Mouse (Mus musculus): ENCODE measurements around the gene Cp. TPM values are rescaled to one million over a fixed set of nuclear protein-coding genes. Genes with fewer than 3 reads are reported as not detected.

Gene Cp
- polyA plus RNA-seq, 1 experiment, result 2.5 TPM

DNA sequence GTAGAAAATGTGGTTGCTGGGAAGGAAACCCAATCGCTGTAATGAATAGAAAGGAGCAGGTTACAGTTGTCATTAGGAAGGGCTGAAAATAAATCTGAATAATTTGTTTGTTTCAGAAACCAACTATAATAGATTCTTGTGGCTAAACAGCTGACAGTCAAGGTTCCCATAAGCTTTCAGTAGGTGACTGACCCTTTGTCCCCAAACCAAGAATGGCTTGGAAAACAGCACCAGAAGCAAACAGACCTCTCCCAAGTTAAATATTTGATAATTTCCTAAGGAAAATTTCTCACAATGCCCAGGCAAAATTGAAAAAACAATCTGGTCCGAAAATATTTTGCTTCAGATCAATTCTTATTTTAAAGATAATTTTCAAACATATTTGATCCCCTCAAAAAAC is 4.5 kb downstream of the Cp start:
- TF ChIP-seq POLR2A (IDR thresholded peaks at IDR 0.05; ENCODE audit: control insufficient read depth, low read depth, low read length) (no peak), CTCF (IDR thresholded peaks at IDR 0.05; ENCODE audit: control insufficient read depth, insufficient read depth, insufficient replicate concordance, low read depth, low read length) (no peak)

DNA sequence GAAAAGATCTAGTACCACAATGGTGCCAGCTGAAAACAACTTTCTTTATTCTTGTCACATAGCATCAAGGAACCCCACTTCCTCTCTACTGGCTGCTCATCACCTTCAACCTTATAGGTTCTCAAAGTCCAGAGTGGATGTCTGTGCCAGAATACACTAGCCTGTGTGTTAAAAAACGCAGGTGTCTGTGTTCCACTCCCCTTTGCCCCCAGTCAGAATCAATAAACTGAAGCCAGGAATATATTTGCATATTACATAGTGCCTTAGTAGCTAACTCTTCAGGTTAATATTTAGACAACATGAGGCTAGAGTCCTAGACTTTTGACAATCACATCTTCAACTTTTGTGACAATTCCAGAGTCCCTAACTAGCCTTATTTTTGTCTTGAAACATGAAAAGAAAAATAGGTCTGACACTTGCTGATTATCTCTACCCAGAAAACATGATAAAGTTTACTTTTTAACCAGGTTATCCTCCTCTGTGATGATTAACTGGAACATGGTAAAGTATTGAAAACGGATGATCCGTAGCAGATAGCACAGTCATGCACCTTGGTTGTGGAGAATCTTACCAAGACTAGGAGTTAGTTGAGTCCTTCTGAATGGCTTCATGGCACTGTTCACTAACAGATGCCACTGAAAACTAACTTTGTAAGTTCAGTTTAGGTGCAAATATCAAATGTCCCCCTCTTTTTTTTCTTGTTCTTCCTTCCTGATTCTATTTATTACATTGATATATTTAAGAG is 6.1 kb downstream of the Cp start:
- no peaks in the 10 kb centered on the region for H3K36me3 ChIP-seq (ENCODE audit: control insufficient read depth, insufficient read depth, low read length)
- H3K27me3 ChIP-seq (ENCODE audit: control insufficient read depth, insufficient read depth, low read length), result no peaks in the 10 kb centered on the region
- TF ChIP-seq POLR2A (IDR thresholded peaks at IDR 0.05; ENCODE audit: control insufficient read depth, low read depth, low read length) (no peak), CTCF (IDR thresholded peaks at IDR 0.05; ENCODE audit: control insufficient read depth, insufficient read depth, insufficient replicate concordance, low read depth, low read length) (no peak)
- no peaks in the 10 kb centered on the region for H3K4me1 ChIP-seq (ENCODE audit: control insufficient read depth, insufficient read depth, low read length)
- no peak overlapping the region for H3K27ac ChIP-seq (ENCODE audit: control insufficient read depth, insufficient read depth, low read depth, low read length)
- no peak overlapping the region for H3K4me3 ChIP-seq (ENCODE audit: control insufficient read depth, low read depth, low read length)

More for the DNA sequence above, 4.5 kb downstream of the Cp start:
- Histone ChIP-seq H3K36me3 (ENCODE audit: control insufficient read depth, insufficient read depth, low read length) (no peaks in the 10 kb centered on the region), H3K4me3 (ENCODE audit: control insufficient read depth, low read depth, low read length) (no peak overlapping the region), H3K27me3 (ENCODE audit: control insufficient read depth, insufficient read depth, low read length) (no peaks in the 10 kb centered on the region), H3K27ac (ENCODE audit: control insufficient read depth, insufficient read depth, low read depth, low read length) (no peak overlapping the region), H3K4me1 (ENCODE audit: control insufficient read depth, insufficient read depth, low read length) (no peaks in the 10 kb centered on the region)

DNA sequence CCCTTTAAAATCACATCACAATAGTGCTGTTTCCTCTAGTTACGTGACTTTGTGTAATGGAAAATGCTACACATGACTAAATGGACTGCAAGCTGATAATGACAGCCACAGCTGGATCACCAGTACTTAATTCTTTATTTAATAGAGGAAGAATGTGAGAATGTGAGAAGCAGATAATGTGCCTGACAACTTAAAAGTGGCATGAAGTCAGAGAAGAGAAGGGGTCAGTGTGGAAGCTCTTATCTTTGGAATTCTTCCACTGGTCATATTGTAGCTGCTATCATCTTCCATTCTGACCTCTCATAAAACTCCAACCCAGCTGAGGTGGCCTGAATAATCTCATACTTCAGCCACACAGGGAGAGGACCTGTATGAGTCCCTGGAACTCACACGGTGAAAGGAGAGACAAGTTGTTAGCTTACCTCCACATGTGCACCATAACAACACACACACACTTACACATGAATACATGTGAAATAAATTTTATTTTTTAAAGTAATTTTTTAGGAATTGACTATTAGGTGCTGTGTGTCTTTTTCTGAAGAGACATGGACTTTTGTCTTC is 7.9 kb downstream of the Cp start:
- no peaks in the 10 kb centered on the region for H3K27me3 ChIP-seq (ENCODE audit: control insufficient read depth, insufficient read depth, low read length)
- no peaks in the 10 kb centered on the region for H3K4me1 ChIP-seq (ENCODE audit: control insufficient read depth, insufficient read depth, low read length)
- no peak overlapping the region for H3K27ac ChIP-seq (ENCODE audit: control insufficient read depth, insufficient read depth, low read depth, low read length)
- no peaks in the 10 kb centered on the region for H3K36me3 ChIP-seq (ENCODE audit: control insufficient read depth, insufficient read depth, low read length)
- no peak for TF ChIP-seq POLR2A (IDR thresholded peaks at IDR 0.05; ENCODE audit: control insufficient read depth, low read depth, low read length)
- TF ChIP-seq CTCF (IDR thresholded peaks at IDR 0.05; ENCODE audit: control insufficient read depth, insufficient read depth, insufficient replicate concordance, low read depth, low read length), result no peak
- H3K4me3 ChIP-seq (ENCODE audit: control insufficient read depth, low read depth, low read length), result no peak overlapping the region

DNA sequence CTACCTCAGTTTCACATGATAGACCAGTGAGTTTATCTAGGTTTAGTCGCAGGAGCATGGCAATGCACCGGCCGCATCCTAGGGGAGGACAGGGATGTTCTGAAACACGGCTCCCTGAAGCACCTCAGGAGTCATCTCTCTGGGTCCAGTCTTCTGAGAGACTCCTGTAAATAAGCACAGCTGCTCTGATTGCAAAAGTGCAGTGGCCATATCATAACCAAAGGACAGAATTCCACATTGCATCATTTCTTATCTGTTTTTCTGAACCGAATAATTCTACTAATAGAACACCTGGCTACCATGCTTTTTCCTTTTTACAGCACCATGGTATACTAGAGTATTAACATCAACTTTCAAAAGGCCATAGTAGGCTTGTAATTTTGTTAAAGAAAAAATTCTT is 8.4 kb downstream of the Cp start:
- no peak for TF ChIP-seq CTCF (IDR thresholded peaks at IDR 0.05; ENCODE audit: control insufficient read depth, insufficient read depth, insufficient replicate concordance, low read depth, low read length)
- Histone ChIP-seq H3K4me3 (ENCODE audit: control insufficient read depth, low read depth, low read length) (no peak overlapping the region), H3K27ac (ENCODE audit: control insufficient read depth, insufficient read depth, low read depth, low read length) (no peak overlapping the region), H3K36me3 (ENCODE audit: control insufficient read depth, insufficient read depth, low read length) (no peaks in the 10 kb centered on the region), H3K27me3 (ENCODE audit: control insufficient read depth, insufficient read depth, low read length) (no peaks in the 10 kb centered on the region), H3K4me1 (ENCODE audit: control insufficient read depth, insufficient read depth, low read length) (no peaks in the 10 kb centered on the region)

DNA sequence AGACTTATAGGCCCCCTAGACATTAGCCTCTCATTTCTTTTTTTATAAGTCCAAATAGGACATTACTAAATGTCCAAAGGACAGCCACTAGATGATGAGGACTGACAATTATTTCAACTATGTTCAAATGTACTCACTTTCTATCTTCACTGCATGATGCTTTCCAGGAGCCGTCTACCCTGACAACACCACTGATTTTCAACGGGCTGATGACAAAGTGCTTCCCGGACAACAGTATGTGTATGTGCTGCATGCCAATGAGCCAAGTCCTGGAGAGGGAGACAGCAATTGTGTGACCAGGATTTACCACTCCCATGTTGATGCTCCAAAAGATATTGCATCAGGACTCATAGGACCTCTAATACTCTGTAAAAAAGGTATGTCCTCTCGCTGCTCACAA is 9.2 kb downstream of the Cp start:
- Histone ChIP-seq H3K27ac (ENCODE audit: control insufficient read depth, insufficient read depth, low read depth, low read length) (no peak overlapping the region), H3K36me3 (ENCODE audit: control insufficient read depth, insufficient read depth, low read length) (no peaks in the 10 kb centered on the region), H3K4me1 (ENCODE audit: control insufficient read depth, insufficient read depth, low read length) (no peaks in the 10 kb centered on the region), H3K27me3 (ENCODE audit: control insufficient read depth, insufficient read depth, low read length) (no peaks in the 10 kb centered on the region), H3K4me3 (ENCODE audit: control insufficient read depth, low read depth, low read length) (no peak overlapping the region)
- TF ChIP-seq CTCF (IDR thresholded peaks at IDR 0.05; ENCODE audit: control insufficient read depth, insufficient read depth, insufficient replicate concordance, low read depth, low read length) (no peak), POLR2A (IDR thresholded peaks at IDR 0.05; ENCODE audit: control insufficient read depth, low read depth, low read length) (no peak)

DNA sequence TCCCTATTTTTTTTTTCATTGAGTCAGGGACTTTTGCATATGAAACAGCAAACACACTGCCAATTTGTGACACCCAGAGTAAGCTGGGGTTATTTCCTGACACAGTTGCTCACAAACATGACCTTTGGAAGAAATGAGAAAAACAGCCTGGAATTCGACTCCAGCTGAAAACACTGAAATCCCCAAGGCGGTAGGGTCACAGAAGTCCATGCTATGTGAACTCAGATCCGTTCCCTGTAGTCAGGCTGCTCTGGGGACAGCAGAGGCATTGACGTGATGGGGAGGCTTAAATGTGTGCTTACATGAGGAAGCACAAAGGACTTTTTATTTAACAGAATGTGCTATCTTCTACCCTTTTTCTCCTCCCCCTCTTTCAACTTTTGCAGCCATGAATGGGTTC is 21.6 kb downstream of the Cp start:
- no peak overlapping the region for H3K4me3 ChIP-seq (ENCODE audit: control insufficient read depth, low read depth, low read length)
- H3K36me3 ChIP-seq (ENCODE audit: control insufficient read depth, insufficient read depth, low read length), result no peaks in the 10 kb centered on the region
- no peak overlapping the region for H3K27ac ChIP-seq (ENCODE audit: control insufficient read depth, insufficient read depth, low read depth, low read length)
- TF ChIP-seq POLR2A (IDR thresholded peaks at IDR 0.05; ENCODE audit: control insufficient read depth, low read depth, low read length), result no peak
- H3K4me1 ChIP-seq (ENCODE audit: control insufficient read depth, insufficient read depth, low read length), result no peaks in the 10 kb centered on the region
- H3K27me3 ChIP-seq (ENCODE audit: control insufficient read depth, insufficient read depth, low read length), result no peaks in the 10 kb centered on the region

DNA sequence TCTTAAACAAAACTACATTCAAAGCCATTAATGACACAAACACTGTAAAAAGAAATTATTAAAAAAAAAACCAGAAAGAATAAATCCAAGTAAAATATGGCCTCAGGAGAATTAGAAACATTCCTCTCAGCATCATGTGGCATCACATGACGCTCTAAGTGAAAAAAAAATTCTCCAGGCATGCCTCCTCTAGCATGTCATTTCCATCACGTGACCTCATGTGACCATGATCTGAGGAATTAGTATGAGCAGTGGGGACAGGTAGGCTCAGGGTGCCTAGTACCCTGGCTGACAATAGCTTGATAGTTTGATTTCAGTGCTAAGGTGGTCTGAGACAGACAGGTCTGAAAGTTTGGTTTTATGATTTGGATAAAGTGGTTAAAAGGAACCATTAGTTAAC is 24.3 kb downstream of the Cp start:
- Histone ChIP-seq H3K36me3 (ENCODE audit: control insufficient read depth, insufficient read depth, low read length) (no peaks in the 10 kb centered on the region), H3K27me3 (ENCODE audit: control insufficient read depth, insufficient read depth, low read length) (no peaks in the 10 kb centered on the region), H3K4me1 (ENCODE audit: control insufficient read depth, insufficient read depth, low read length) (no peaks in the 10 kb centered on the region), H3K4me3 (ENCODE audit: control insufficient read depth, low read depth, low read length) (no peak overlapping the region), H3K27ac (ENCODE audit: control insufficient read depth, insufficient read depth, low read depth, low read length) (no peak overlapping the region)
- TF ChIP-seq POLR2A (IDR thresholded peaks at IDR 0.05; ENCODE audit: control insufficient read depth, low read depth, low read length), result no peak
- no peak for TF ChIP-seq CTCF (IDR thresholded peaks at IDR 0.05; ENCODE audit: control insufficient read depth, insufficient read depth, insufficient replicate concordance, low read depth, low read length)
